Mouse (Mus musculus) testis, postnatal 10 days (tissue): ENCODE results near the gene Agtr1b.

Experiments used
- DNase-seq: peaks from one replicate; pipeline ENCODE4 v3.0.0; 2021; ENCODE audit warnings: low spot score

The Agtr1b gene

GRCm38 (mm10) chr3:20366558-20367522 lies at the start of gene Agtr1b:
Gene Agtr1b, minus strand, starts transcription at chr3:20367177.
- peak; percentile 37 for DNase-seq

DNA sequence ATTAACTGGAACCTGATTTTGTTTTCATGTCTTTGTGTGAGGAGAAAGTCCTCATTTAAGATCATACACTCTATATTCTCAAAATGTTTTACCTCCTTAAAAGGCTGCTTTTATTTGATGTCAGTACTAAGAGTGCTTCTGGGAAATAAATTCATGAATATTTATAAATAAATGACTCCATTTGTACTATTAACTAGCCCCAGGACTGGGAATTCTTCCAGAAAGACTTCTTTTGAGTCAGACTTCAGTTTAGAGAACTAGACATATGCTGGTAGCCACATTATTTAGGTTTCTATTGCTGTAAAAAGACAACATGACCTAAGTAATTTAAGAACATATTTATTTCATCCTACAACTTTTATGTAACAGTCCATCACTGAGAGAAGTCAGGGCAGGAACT lies 13.4 kb downstream of the Agtr1b start:
- no peak for DNase-seq

DNA sequence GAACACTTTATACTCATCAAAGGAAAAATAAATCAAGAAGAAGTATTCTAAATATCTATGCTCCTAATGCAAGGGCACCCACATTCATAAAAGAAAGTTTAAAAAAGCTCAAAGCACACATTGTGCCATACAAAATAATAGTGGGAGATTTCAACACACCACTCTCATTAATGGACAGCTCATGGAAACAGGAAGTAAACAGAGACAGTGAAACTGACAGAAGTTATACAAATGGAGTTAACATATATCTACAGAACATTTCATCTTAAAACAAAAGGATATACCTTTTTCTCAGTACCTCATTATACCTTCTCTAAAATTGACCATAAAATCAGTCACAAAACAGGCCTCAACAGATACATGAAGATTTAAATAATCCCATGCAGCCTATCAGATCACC lies 18.8 kb downstream of the Agtr1b start:
- DNase-seq, result no peak

DNA sequence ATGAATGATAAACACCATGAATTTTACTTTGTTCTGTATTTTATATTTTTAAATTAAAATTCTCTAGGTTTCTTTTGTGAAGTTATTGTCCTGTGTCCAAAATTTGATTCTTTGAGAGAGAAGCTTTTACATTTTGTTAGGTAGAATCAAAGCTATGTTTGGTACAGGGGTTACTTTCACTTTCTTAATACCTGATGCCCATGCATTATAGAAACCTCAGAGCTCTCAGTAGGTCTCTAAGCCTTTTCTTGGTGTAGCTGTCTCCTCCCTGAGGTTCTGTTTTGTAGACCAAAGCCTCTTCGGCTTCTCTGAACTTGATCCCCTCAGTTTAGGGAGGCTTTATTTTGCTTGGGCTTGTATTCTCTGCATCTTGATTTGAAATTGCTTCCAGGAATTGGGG lies 26.6 kb downstream of the Agtr1b start:
- DNase-seq, result no peak

DNA sequence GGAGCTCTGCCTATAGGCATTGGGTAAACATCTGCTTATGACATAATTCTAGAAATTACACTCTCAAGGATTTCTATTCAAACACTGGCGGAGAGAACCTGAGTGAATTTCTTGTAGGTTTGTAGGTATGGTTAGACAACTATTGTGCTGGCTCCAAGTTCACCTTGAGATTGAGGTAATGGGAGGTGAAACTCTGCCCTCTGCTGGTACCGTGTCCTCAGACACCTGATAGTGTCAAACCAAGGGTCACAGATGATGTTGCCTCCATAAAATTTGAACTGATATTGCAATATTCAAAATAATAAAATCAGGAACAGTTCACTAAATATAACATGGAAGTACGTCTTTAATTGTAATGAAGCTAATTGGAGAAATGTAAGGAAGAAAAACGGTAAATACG lies 32.3 kb downstream of the Agtr1b start:
- no peak for DNase-seq

- DNase-seq, result no peak
These were observed 49.7 kb downstream of the Agtr1b start for GRCm38 (mm10) chr3:20317233-20317632.

- DNase-seq, result no peak
These were observed 57.8 kb downstream of the Agtr1b start for GRCm38 (mm10) chr3:20309142-20309541.

- no peak for DNase-seq
These were observed 59.7 kb downstream of the Agtr1b start for GRCm38 (mm10) chr3:20307256-20307655.

GRCm38 (mm10) chr3:20304758-20305352 lies 62.1 kb downstream of the Agtr1b start:
- no peak for DNase-seq

DNA sequence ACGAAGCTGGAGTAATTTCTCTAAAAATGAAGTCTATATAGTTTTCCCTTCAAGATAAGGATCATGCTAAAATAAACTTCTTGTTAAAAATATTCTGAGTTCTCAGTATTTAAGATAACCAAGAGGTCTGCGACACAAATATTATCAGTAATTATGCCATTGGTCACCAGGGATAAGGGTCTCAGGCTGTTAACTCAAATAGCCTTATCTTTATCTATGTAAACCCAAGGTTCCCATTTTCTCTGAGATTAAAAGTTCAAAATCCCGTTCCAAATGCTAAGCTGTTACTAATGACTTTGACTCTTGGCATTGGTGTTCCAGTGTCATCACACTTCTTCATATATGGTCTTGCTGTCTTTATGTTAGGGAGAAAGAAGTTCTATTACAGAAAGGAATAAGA lies 71.4 kb downstream of the Agtr1b start:
- no peak for DNase-seq

- no peak for DNase-seq
These were observed 72.2 kb downstream of the Agtr1b start for GRCm38 (mm10) chr3:20294542-20295348.

DNA sequence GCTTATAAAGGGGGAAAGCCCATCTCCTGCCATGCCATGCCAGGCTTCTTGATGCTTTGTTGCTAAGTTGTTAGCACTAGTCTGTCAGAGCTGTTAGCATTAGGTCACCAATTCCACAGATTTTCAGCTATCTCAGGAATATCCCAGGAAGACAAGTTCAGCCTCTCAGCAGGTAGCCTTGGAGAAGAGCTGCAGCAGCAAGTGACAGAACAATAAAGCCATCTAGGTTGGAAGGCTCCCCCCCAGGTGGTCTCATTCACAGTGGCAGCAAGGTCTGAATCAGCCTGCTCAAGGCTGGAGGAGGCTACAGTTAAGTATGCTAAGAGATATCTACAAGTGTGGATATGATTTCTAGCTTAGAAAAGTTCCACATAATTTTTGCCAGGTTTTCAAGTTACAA lies 75.6 kb downstream of the Agtr1b start:
- DNase-seq, result no peak

DNA sequence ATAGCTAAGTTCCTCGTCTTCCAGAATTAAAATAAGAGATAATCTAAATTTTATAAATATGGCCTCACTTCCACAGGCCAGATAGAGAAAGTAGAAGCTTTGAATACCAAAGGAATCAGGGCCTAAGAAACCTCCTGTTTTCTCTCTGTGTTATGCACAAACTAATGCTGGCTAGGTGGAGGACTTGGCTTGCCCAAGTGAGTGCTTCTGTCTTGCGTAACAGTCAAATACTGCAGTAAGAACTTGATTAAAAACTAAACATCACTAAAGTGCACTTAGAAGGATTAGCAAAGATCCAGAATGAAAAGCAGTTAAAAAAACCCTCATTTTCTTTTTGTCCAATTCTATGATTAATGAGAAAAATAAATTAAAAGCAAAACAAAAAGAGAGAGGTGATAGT lies 78.2 kb downstream of the Agtr1b start:
- DNase-seq, result no peak

GRCm38 (mm10) chr3:20281796-20282195 lies 85.2 kb downstream of the Agtr1b start:
- no peak for DNase-seq

- no peak for DNase-seq
These were observed 91.3 kb downstream of the Agtr1b start, which contains the start of gene Cpb1 for GRCm38 (mm10) chr3:20275633-20276032. Gene Cpb1, minus strand, starts transcription at chr3:20275733.
